Mouse (Mus musculus): ENCODE measurements around the gene Olfr59.

Gene Olfr59

GRCm38 (mm10) chr11:74283436-74283835 lies at the start of gene Olfr59:
Gene Olfr59 (plus strand): TSS chr11:74283736.
- no peak for DNase-seq (ENCODE audit: low read depth, low spot score)

GRCm38 (mm10) chr11:74241201-74241600 lies 42.3 kb upstream of the Olfr59 start:
- no peak for DNase-seq (ENCODE audit: low read depth, low spot score)

DNA sequence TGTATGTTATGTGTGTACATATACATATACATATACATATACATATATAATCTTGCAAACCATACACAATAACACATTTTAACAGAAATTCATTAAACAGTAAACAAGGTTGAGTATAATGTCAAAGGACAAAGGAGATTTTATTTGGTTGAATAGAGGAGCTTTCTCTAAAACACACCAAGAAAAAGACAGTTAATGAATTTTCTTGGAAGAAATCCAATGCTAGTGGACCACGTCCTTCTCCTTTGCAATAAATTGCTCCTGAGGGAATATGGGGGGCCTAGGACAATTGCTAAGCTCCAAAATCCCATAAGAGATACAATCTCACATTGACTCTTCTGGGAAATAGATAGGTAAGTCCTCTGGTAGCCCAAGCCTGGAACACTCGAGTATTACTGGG lies 24.0 kb upstream of the Olfr59 start, which contains the start of gene Olfr406:
Gene Olfr406, plus strand, starts transcription at position 301 of the 400 bp plus-strand sequence.
- DNase-seq (ENCODE audit: low read depth, low spot score), result no peak

- no peak for DNase-seq (ENCODE audit: low read depth, low spot score)
These were observed 3.7 kb downstream of the Olfr59 start for GRCm38 (mm10) chr11:74287256-74287655.

GRCm38 (mm10) chr11:74326044-74326443 lies 42.5 kb downstream of the Olfr59 start:
- no peak for DNase-seq (ENCODE audit: low read depth, low spot score)

DNA sequence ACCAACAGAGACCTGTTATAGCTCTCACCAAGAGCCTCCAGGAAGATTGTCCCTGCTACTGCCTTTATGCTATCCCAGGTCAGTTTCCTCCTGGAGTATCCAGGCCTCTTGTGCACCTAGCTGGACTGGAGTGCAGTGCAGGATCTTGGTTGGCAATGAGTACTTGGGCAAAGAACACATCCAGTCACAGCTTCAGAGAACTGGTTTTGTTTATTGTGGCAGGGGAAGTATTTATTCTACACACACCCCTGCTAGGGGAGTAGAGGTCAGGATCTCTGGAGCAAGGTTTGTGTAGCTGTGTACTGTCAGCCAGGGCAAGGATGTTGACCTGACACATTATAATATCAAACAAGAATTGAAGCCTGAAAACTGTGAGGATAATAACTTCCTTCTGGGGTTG lies 45.2 kb downstream of the Olfr59 start:
- no peak for DNase-seq (ENCODE audit: low read depth, low spot score)

- DNase-seq (ENCODE audit: low read depth, low spot score), result no peak
These were observed 54.4 kb downstream of the Olfr59 start, which contains the start of gene Olfr410 for GRCm38 (mm10) chr11:74337931-74338330. Gene Olfr410 (minus strand): TSS chr11:74338031.
